Mouse (Mus musculus) spleen, postnatal 0 days (tissue): ENCODE data around the gene Hs6st3. TPM values are rescaled to one million over a fixed set of nuclear protein-coding genes. Genes with fewer than 3 reads are reported as not detected.

Source experiments
- polyA plus RNA-seq: library from polyadenylated mRNA; unstranded; fragments of >200 nt; fragmentation: Nextera tagmentation; extraction: Ambion mirVana; gene quantifications from 2 replicates; pipeline ENCODE4 v1.2.1, GENCODE M21; 2015

Gene Hs6st3
- polyA plus RNA-seq = not detected in 2 replicates

GRCm38 (mm10) chr14:119137906-119138785 lies at the start of gene Hs6st3:
Gene Hs6st3, plus strand, starts transcription at chr14:119138341.

DNA sequence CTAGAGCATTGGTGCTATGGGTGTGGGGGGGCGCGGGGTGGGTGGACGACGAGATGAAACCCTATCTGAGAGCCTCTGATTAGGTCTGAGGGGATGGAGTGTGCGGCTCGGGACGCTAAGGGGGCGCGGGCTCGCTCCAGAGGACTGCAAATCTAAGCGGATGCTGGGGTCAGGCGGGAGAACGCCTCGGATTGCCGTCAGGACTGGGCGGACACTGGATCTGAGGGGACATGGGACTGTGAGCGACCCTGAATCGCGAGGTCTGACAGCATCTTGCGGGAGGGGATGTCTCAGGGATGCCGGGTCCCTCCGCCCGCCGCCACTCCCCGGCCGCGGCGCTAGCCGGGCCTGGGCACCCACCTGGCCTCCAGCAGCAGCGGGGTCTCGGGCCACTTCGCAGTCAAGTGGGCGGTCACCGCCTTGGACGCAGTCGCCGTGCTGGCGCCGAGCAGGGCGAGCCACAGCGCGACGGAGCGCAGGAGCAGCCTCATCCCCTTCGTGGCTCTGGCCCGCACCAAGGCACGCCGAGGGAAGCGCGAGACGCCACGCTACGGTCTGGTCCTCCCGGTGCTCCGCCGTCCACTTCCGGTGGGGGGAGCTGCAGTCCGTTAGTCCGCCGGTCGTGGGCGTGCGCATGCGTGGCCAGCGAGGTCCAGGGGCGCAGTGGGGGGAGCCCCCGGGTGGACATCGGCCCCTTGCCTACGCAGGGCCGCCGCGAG lies 39.1 kb upstream of the Hs6st3 start, which contains the start of gene Uggt2:
TSS of gene Uggt2 (minus strand) at position 580 of the 719 bp plus-strand sequence.

Other genes with a start within 250 kb of the Hs6st3 start
- 2.9 and 3.2 TPM in 2 replicates for gene Dzip1, start 212.9 kb upstream of the Hs6st3 start, polyA plus RNA-seq
- gene Dnajc3, start 200.4 kb upstream of the Hs6st3 start, polyA plus RNA-seq = 19.8 and 22.4 TPM in 2 replicates
- gene Uggt2, start 38.9 kb upstream of the Hs6st3 start, polyA plus RNA-seq = 2.4 and 3.2 TPM in 2 replicates